Mouse (Mus musculus): Measurements from ENCODE around the gene Eif4h.

- TF ChIP-seq CTCF (conservative IDR thresholded peaks at IDR 0.05; ENCODE audit: low read length) (peak; percentile 15), NANOG (IDR thresholded peaks at IDR 0.05; ENCODE audit: borderline replicate concordance, low read length) (no peak), POU5F1 (IDR thresholded peaks at IDR 0.05; ENCODE audit: borderline replicate concordance, low read length) (no peak)
These were observed 49.5 kb upstream of the Eif4h start for GRCm38 (mm10) chr5:134688718-134689284.

All from E14TG2a.4 (cell line).